Mouse (Mus musculus) retina, adult 2 months (tissue): ENCODE results near the gene Fam168a.

Source experiments
- DNase-seq: peaks from one replicate; pipeline ENCODE4 v3.0.0-alpha.2; 2012; ENCODE audit warnings: low read depth, low spot score

Gene Fam168a

GRCm38 (mm10) chr7:100706143-100706841 is at the start of gene Fam168a:
TSS of gene Fam168a (plus strand) at chr7:100706635.
- peak; percentile 87 for DNase-seq

GRCm38 (mm10) chr7:100656739-100657138 is 49.7 kb upstream of the Fam168a start:
- DNase-seq, result no peak

- no peak for DNase-seq
Measured at GRCm38 (mm10) chr7:100658093-100658578, 48.3 kb upstream of the Fam168a start.

GRCm38 (mm10) chr7:100661264-100661663 is 45.2 kb upstream of the Fam168a start:
- DNase-seq, result no peak

GRCm38 (mm10) chr7:100662231-100662630 is 44.2 kb upstream of the Fam168a start, which contains the start of gene Plekhb1:
TSS of gene Plekhb1 (minus strand) at chr7:100662414.
- peak; percentile 89 for DNase-seq

- peak; percentile 93 for DNase-seq
Measured at GRCm38 (mm10) chr7:100663190-100663589, 43.2 kb upstream of the Fam168a start.

GRCm38 (mm10) chr7:100663729-100664304 is 42.6 kb upstream of the Fam168a start:
- no peak for DNase-seq

- DNase-seq, result no peak
Measured at GRCm38 (mm10) chr7:100670646-100671045, 35.8 kb upstream of the Fam168a start.

- no peak for DNase-seq
Measured at GRCm38 (mm10) chr7:100673452-100673851, 33.0 kb upstream of the Fam168a start.

- DNase-seq, result no peak
Measured at GRCm38 (mm10) chr7:100674941-100675340, 31.5 kb upstream of the Fam168a start.

- DNase-seq, result no peak
Measured at GRCm38 (mm10) chr7:100678052-100678451, 28.4 kb upstream of the Fam168a start.

- DNase-seq, result no peak
Measured at GRCm38 (mm10) chr7:100678948-100679880, 27.2 kb upstream of the Fam168a start.

GRCm38 (mm10) chr7:100681132-100681531 is 25.3 kb upstream of the Fam168a start:
- no peak for DNase-seq

- no peak for DNase-seq
Measured at GRCm38 (mm10) chr7:100683241-100683640, 23.2 kb upstream of the Fam168a start.

- DNase-seq, result no peak
Measured at GRCm38 (mm10) chr7:100684081-100684480, 22.4 kb upstream of the Fam168a start.

GRCm38 (mm10) chr7:100684538-100684937 is 21.9 kb upstream of the Fam168a start:
- no peak for DNase-seq

GRCm38 (mm10) chr7:100685061-100686030 is 21.1 kb upstream of the Fam168a start:
- no peak for DNase-seq

GRCm38 (mm10) chr7:100688471-100688870 is 18.0 kb upstream of the Fam168a start:
- no peak for DNase-seq

- no peak for DNase-seq
Measured at GRCm38 (mm10) chr7:100693199-100693598, 13.2 kb upstream of the Fam168a start.
